Mouse (Mus musculus) left cerebral cortex, postnatal 25 days (tissue): ENCODE results near the gene Gm5926. TPM values are rescaled to one million over a fixed set of nuclear protein-coding genes. Genes with fewer than 3 reads are reported as not detected.
"Not testable (repeated sequence)": the region's sequence is repeated elsewhere in the genome, so short reads cannot be mapped to it uniquely, and the experiment has no call there.

Experiments
- DNase-seq, 2 experiments: peaks; one replicate each; pipeline ENCODE4 v3.0.0; 2022; ENCODE audit warnings: low spot score in 2 of 2, mixed read lengths in 1 of 2
- intact Hi-C: fragments of 180-260 bp; cut with DNase I; formaldehyde crosslinking; loops from one replicate; pipeline ENCODE4 v1.15.1; 2025
- total RNA-seq, 2 experiments: library from RNA; stranded (reverse); gene quantifications; 2 replicates each; pipeline ENCODE4 v1.2.3; 2021

The Gm5926 gene
- total RNA-seq, result not detected

GRCm38 (mm10) chrX:32650416-32650815 lies at the start of gene Gm5926:
TSS of gene Gm5926 (plus strand) at chrX:32650716.
- intact Hi-C loops, result not testable (repeated sequence)

GRCm38 (mm10) chrX:32601008-32601407 lies 49.5 kb upstream of the Gm5926 start:
- DNase-seq, intact Hi-C loops: not testable (repeated sequence)

More at GRCm38 (mm10) chrX:32650416-32650815, at the start of gene Gm5926:
- not testable (repeated sequence) for DNase-seq

GRCm38 (mm10) chrX:32601425-32601824 lies 49.1 kb upstream of the Gm5926 start:
- intact Hi-C loops, DNase-seq: not testable (repeated sequence)

Other genes starting within 250 kb of the Gm5926 start
- not detected for gene Btbd35f1, start 90.7 kb upstream of the Gm5926 start, total RNA-seq
- gene Btbd35f21, start 75.4 kb downstream of the Gm5926 start, total RNA-seq, result not detected
- gene Btbd35f30, start 243.9 kb downstream of the Gm5926 start, total RNA-seq, result not detected